Mouse (Mus musculus): ENCODE measurements at regions not wholly inside any gene's neighbourhood (a gene's known extent, or its start where the extent isn't known, plus 50 kb on each side); places are given as distances from the start of the nearest gene placed in this dataset.

DNA sequence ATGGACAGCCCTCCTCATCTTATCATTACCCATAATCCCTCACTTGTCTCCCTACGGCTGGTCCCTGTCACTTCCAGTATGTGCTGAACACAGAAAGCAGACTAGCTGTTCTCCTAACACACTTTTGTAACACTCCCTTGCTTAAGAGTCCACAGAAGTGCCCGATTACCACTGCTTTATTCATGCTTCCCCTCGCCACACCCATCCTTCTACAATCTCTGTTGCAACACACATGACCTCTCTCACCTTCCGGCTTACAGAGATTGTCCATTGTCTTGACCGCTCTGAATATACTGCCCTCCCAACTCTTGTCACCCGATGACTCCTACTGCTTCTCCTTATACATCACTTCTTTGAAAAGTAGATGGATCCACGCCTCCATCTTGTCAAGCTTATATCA, 132.9 kb downstream of the Snx18 start:
- TF ChIP-seq CTCF (IDR thresholded peaks at IDR 0.05; ENCODE audit: low read depth) (no peak), EP300 (IDR thresholded peaks at IDR 0.05; ENCODE audit: low read depth) (no peak)

All from liver, embryonic 14.5 days (tissue).